Mouse (Mus musculus) liver, embryonic 14.5 days (tissue): ENCODE results near the gene Shoc2. TPM values are rescaled to one million over a fixed set of nuclear protein-coding genes. Genes with fewer than 3 reads are reported as not detected.
A peak's percentile ranks its signal among the peaks of the same experiment; 100 is the strongest.
"Not testable (repeated sequence)": the region's sequence is repeated elsewhere in the genome, so short reads cannot be mapped to it uniquely, and the experiment has no call there.

Experiments
- ATAC-seq: fragments of 200-750 bp; cut with Nextera tagmentation; 2 replicates; pipeline ENCODE4 v1.8.0; 2017; ENCODE audit warnings: moderate number of reproducible peaks, mild to moderate bottlenecking, moderate library complexity; ENCODE audit not compliant: insufficient read depth
- DNase-seq, 3 experiments: peaks; one replicate each; pipeline ENCODE4 v3.0.0-alpha.2; 2012 to 2013; ENCODE audit warnings: low read depth in 3 of 3, low spot score in 3 of 3
- H3K27ac ChIP-seq: fragments of 300-500 bp; sonication (generic); 2 replicates; pipeline ENCODE4 v1.5.1; 2014; ENCODE audit warnings: moderate library complexity, mild to moderate bottlenecking, control low read depth, inconsistent platforms
- H3K27me3 ChIP-seq: fragments of 300-500 bp; sonication (generic); 2 replicates; pipeline ENCODE4 v1.6.1; 2014; ENCODE audit warnings: mild to moderate bottlenecking, low read length, moderate library complexity; ENCODE audit not compliant: control insufficient read depth, insufficient read depth
- H3K36me3 ChIP-seq: fragments of 300-500 bp; sonication (generic); replicated peaks from 2 replicates; pipeline ENCODE4 v1.6.1; 2014; ENCODE audit warnings: low read depth; ENCODE audit not compliant: control insufficient read depth, insufficient read depth
- H3K4me1 ChIP-seq, 2 experiments: fragments of 200-500 bp in 1 of 2; fragments of 300-500 bp in 1 of 2; sonication (generic) in 1 of 2; replicated peaks; 2 replicates each; pipeline ENCODE4 v1.6.1; 2012 to 2014; ENCODE audit warnings: antibody characterized with exemption in 1 of 2, inconsistent platforms in 1 of 2, low read length in 1 of 2; ENCODE audit not compliant: control insufficient read depth in 2 of 2, insufficient read depth in 2 of 2
- H3K4me2 ChIP-seq: fragments of 300-500 bp; sonication (generic); 2 replicates; pipeline ENCODE4 v1.6.1; 2014; ENCODE audit warnings: low read depth, mild to moderate bottlenecking, control low read depth, moderate library complexity
- H3K4me3 ChIP-seq, 2 experiments: fragments of 200-500 bp in 1 of 2; fragments of 300-500 bp in 1 of 2; sonication (generic) in 1 of 2; 2 replicates each; pipeline ENCODE4 v1.5.1; 2012 to 2014; ENCODE audit warnings: low read depth in 2 of 2, low read length in 2 of 2, mild to moderate bottlenecking in 2 of 2, control low read depth in 1 of 2, inconsistent platforms in 1 of 2, moderate library complexity in 1 of 2; ENCODE audit not compliant: insufficient read depth in 1 of 2
- H3K9ac ChIP-seq: fragments of 300-500 bp; sonication (generic); replicated peaks from 2 replicates; pipeline ENCODE4 v1.6.1; 2014; ENCODE audit warnings: mild to moderate bottlenecking, control low read depth, moderate library complexity
- H3K9me3 ChIP-seq: fragments of 300-500 bp; sonication (generic); 2 replicates; pipeline ENCODE4 v1.6.1; 2016; ENCODE audit warnings: low read length, mixed read lengths; ENCODE audit not compliant: control insufficient read depth
- CTCF ChIP-seq: IDR thresholded peaks from 2 replicates; pipeline ENCODE4 v1.5.1; 2016; ENCODE audit warnings: antibody characterized with exemption, low read depth, control low read depth
- EP300 ChIP-seq: IDR thresholded peaks from 2 replicates; pipeline ENCODE4 v1.6.1; 2016; ENCODE audit warnings: antibody characterized with exemption, low read depth
- WGBS: fragments of 180-500 bp; shearing (Covaris S2); extraction: QIAGEN DNeasy Blood & Tissue Kit; methylation state at CpG from one replicate; pipeline ENCODE4 v1.1.7; 2014; ENCODE audit not compliant: insufficient replicate concordance; 5-methylcytosine and 5-hydroxymethylcytosine counted together
- polyA plus RNA-seq, 2 experiments: library from polyadenylated mRNA; depleted of rRNA in 1 of 2; stranded (reverse) in 1 of 2; unstranded in 1 of 2; fragments of >200 nt; fragmentation: Nextera tagmentation in 1 of 2; extraction: Ambion mirVana in 1 of 2; gene quantifications; 2 replicates each; pipeline versions ENCODE4 v1.2.1 to v1.2.3; 2012 to 2014

The Shoc2 gene
- polyA plus RNA-seq, 2 experiments = 9.8 to 18.9 TPM

DNA sequence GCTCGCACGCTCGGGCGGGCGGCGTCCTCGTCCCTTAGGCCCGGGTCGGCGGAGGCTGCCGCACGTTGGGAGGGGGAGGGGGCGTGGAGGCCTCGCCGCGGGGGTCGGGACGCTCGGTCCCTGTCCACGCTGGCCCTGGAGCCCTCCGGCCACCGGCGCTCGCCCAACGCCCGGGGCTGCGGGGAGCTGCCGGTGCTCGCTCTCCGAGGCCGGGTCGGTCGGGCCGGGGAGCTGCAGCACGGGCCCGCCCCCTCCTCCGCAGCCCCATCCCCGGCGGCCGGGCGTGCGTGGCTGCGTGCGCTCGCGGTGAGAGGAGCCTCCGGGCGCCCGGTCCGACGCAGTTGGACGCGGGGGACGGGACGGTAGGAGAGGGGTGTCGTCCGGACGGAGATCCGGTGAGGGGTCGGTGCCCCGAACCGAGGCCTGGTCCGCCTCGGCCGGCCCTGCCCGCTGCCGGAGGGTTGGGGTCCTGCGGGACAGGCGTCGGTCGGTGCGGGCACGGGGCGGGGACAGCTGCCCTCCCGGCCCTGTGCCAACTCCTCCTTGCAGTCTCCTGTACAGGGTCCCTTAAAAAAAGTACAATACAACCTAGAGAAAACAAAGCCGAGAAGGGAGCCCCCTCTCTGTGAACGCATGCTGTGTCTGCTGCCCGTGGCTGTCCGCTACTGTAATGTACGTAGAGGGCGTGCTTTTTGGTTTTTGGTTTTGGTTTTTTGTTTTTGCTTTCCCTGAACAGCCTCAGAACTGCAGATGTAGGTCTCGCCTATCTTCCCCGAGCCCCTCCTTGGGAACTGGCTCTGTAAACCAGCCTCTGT, 40.4 kb upstream of the Shoc2 start:
- TF ChIP-seq CTCF (peak; percentile 54), EP300 (no peak)
- WGBS = under 1% methylated on average over 76 of the region's 83 CpGs
- peak; percentile 68 for ATAC-seq
- no peaks in the 10 kb centered on the region for H3K9me3 ChIP-seq
- no peak for DNase-seq
- peak overlapping the region; percentile 87 to 98 for H3K4me3 ChIP-seq
- peak overlapping the region; percentile 94 for H3K9ac ChIP-seq
- H3K27me3 ChIP-seq = no peaks in the 10 kb centered on the region
- H3K4me1 ChIP-seq = peaks cover 22 to 30% of the 10 kb centered on the region in 2 experiments
- no peaks in the 10 kb centered on the region for H3K36me3 ChIP-seq
- H3K27ac ChIP-seq = peak overlapping the region; percentile 79
- H3K4me2 ChIP-seq = peak overlapping the region; percentile 98

DNA sequence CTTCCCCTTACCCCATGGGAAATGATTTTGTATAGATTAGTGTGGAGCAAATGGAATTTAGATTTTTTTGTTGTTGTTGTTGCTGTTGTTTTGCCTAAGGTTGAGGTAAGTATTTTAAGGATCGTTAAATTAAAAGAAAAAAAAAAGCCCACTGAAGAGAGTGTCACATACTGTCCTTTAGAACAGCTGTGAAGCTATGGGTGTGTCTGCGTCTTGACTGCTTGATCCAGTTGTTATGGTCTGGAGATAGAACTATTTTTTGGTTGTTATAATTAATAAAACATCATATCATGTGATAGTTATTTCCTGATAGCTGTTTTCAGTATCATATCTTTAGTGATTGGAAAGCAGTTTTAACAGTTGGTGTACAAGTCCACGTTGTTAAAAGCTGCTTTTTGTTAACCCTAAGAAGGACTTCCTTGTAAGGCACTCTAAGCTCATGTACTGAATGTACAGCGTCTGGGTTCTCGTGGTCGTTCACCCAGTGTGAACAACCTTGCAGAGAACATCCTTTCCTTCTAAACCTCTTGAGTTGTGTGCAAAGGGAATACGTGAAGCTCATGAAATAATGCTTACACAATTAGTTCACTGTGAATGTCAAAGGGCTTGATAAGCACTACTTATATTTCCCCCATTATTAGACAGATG, 39.1 kb upstream of the Shoc2 start:
- Histone ChIP-seq H3K9ac (no peak overlapping the region; the same call in 1 of the 2 replicates), H3K4me1 (peaks cover 22 to 30% of the 10 kb centered on the region in 2 experiments), H3K27ac (peak overlapping the region; percentile 6; the same call in 1 of the 2 replicates), H3K27me3 (no peaks in the 10 kb centered on the region), H3K4me3 (peak overlapping the region in 1 of 2 experiments; percentile 98; a peak in 2 of 4 replicates), H3K9me3 (no peaks in the 10 kb centered on the region), H3K36me3 (peaks cover 4% of the 10 kb centered on the region; the same call in 1 of the 2 replicates), H3K4me2 (peak overlapping the region; percentile 98)
- ATAC-seq (no peak), DNase-seq (no peak)
- WGBS = 32% methylated on average over 7 of the region's 7 CpGs
- TF ChIP-seq EP300 (no peak), CTCF (no peak)

DNA sequence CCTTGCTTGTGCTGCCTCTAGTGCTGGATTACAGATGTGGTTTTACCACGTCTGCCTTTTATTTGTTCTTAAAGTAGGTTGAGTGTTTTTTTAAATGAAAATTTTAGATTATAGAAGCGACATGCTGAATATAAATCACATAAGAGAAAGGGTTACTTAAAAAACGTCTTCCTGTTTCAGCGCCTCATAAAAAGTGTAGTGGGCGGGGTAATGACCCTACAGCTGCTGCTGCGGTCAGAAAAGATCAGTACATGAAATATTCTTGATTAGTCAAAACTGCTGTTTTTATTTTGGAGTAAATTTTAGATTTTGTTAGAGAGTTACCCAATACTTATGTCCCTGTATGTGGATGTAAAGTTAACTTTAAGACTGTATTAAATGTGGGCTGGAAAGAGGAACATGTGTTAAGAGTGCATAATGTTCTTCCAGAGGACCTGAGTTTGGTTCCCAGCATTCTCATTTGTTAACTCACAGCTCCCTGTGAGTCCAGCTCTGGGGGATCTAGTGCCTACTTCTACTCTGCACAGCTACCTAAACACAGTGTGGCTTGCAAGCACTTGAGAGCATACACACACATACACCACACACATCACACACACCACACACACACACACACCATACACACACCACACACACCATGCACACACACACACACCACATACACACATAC, 37.9 kb upstream of the Shoc2 start:
- Histone ChIP-seq H3K9ac (0 out of 2 replicates have a peak overlapping the region, but pooled peaks have one; percentile 9), H3K4me2 (peak overlapping the region; percentile 98), H3K27me3 (no peaks in the 10 kb centered on the region), H3K4me3 (0 out of 4 replicates have a peak overlapping the region, but pooled peaks of 1 of the 2 experiments have one; percentile 16), H3K9me3 (no peaks in the 10 kb centered on the region), H3K36me3 (peaks cover 4% of the 10 kb centered on the region; the same call in 1 of the 2 replicates), H3K4me1 (peaks cover 19 to 28% of the 10 kb centered on the region in 2 experiments), H3K27ac (peak overlapping the region; percentile 13; the same call in 1 of the 2 replicates)
- 32% methylated on average over 6 of the region's 6 CpGs for WGBS
- TF ChIP-seq EP300 (no peak), CTCF (no peak)
- no peak for DNase-seq
- no peak for ATAC-seq

DNA sequence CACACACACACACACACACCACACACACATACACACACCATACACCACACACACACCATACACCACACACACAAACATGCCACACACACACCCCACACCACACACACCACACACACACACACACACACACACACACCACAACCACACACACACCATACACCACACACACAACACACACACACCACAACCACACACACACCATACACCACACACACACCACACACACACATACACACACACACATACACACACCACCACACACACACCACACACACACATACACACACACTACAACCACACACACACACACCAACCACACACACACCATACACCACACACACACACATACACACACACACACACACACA, 37.4 kb upstream of the Shoc2 start:
- DNase-seq, H3K4me3 ChIP-seq, H3K27ac ChIP-seq: not testable (repeated sequence)

DNA sequence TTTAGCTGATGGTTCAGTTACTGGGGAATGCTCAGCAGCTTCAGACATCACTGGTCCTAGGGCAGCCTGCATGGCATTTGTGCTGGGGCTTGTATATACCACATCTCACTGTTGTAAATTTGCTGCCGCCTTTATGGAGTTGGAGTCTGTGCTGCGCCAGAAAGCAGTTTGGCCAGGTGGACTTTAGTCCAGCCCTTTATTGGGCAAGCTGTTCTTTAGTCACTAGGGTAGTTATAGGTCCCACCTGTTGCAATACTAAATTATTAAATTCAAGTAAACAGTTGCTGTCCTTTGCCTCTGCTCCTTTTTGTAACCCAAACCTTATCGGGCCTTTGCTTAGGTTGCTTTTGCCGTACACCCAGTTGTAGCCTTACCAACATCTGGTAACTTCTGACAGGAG, 29.2 kb upstream of the Shoc2 start:
- H3K27ac ChIP-seq = no peak overlapping the region
- no peak overlapping the region for H3K4me2 ChIP-seq
- no peaks in the 10 kb centered on the region for H3K27me3 ChIP-seq
- no peak for DNase-seq
- H3K9ac ChIP-seq = no peak overlapping the region
- H3K9me3 ChIP-seq = no peaks in the 10 kb centered on the region
- H3K4me3 ChIP-seq = no peak overlapping the region
- ATAC-seq = no peak
- H3K4me1 ChIP-seq = no peaks in the 10 kb centered on the region
- 78% methylated on average over 4 of the region's 4 CpGs for WGBS
- peaks cover 4% of the 10 kb centered on the region; the same call in 1 of the 2 replicates for H3K36me3 ChIP-seq
- TF ChIP-seq EP300 = no peak
- no peak for TF ChIP-seq CTCF

More for the DNA sequence above, 37.4 kb upstream of the Shoc2 start:
- not testable (repeated sequence) for H3K36me3 ChIP-seq, ATAC-seq, H3K4me2 ChIP-seq, H3K27me3 ChIP-seq, H3K9ac ChIP-seq, H3K9me3 ChIP-seq
- H3K4me1 ChIP-seq = peaks cover 15 to 23% of the 10 kb centered on the region in 2 experiments
